Mouse (Mus musculus) lung, postnatal 0 days (tissue): ENCODE data around the gene Gm28635. TPM values are rescaled to one million over a fixed set of nuclear protein-coding genes. Genes with fewer than 3 reads are reported as not detected.
A peak's percentile ranks its signal among the peaks of the same experiment; 100 is the strongest.

Source experiments
- ATAC-seq: fragments of 200-750 bp; cut with Nextera tagmentation; 2 replicates; pipeline ENCODE4 v1.8.0; 2017; ENCODE audit warnings: moderate library complexity
- DNase-seq: peaks from one replicate; pipeline ENCODE4 v3.0.0-alpha.2; 2016; ENCODE audit warnings: low spot score
- H3K27ac ChIP-seq: fragments of 300-500 bp; sonication (generic); 2 replicates; pipeline ENCODE4 v1.5.1; 2014; ENCODE audit warnings: antibody characterized with exemption, mild to moderate bottlenecking, low read length, mixed read lengths
- H3K27me3 ChIP-seq: fragments of 300-500 bp; sonication (generic); replicated peaks from 2 replicates; pipeline ENCODE4 v1.6.1; 2014; ENCODE audit warnings: low read length, mixed read lengths; ENCODE audit not compliant: insufficient read depth
- H3K36me3 ChIP-seq: fragments of 300-500 bp; sonication (generic); 2 replicates; pipeline ENCODE4 v1.6.1; 2014; ENCODE audit warnings: low read length, mixed read lengths; ENCODE audit not compliant: insufficient read depth
- H3K4me1 ChIP-seq: fragments of 300-500 bp; sonication (generic); 2 replicates; pipeline ENCODE4 v1.6.1; 2014; ENCODE audit warnings: antibody characterized with exemption, low read depth, low read length, mixed read lengths; ENCODE audit not compliant: insufficient read depth
- H3K4me2 ChIP-seq: fragments of 300-500 bp; sonication (generic); replicated peaks from 2 replicates; pipeline ENCODE4 v1.6.1; 2014; ENCODE audit warnings: low read depth, mild to moderate bottlenecking, low read length, moderate library complexity, mixed read lengths
- H3K4me3 ChIP-seq: fragments of 300-500 bp; sonication (generic); 2 replicates; pipeline ENCODE4 v1.5.1; 2014; ENCODE audit warnings: low read depth, low read length
- H3K9ac ChIP-seq: fragments of 300-500 bp; sonication (generic); replicated peaks from 2 replicates; pipeline ENCODE4 v1.6.1; 2014; ENCODE audit warnings: low read depth, mild to moderate bottlenecking
- H3K9me3 ChIP-seq: fragments of 300-500 bp; sonication (generic); 2 replicates; pipeline ENCODE4 v1.6.1; 2016; ENCODE audit warnings: low read length, mixed read lengths
- CTCF ChIP-seq: IDR thresholded peaks from 2 replicates; pipeline ENCODE4 v1.5.1; 2016; ENCODE audit warnings: antibody characterized with exemption, mild to moderate bottlenecking
- EP300 ChIP-seq: IDR thresholded peaks from 2 replicates; pipeline ENCODE4 v1.6.1; 2016; ENCODE audit warnings: antibody characterized with exemption, mild to moderate bottlenecking, control low read depth
- WGBS: fragments of 180-500 bp; shearing (Covaris S2); extraction: QIAGEN DNeasy Blood & Tissue Kit; methylation state at CpG from one replicate; pipeline ENCODE4 v1.1.7; 2014; 5-methylcytosine and 5-hydroxymethylcytosine counted together
- polyA plus RNA-seq: library from polyadenylated mRNA; unstranded; fragments of >200 nt; fragmentation: Nextera tagmentation; extraction: Ambion mirVana; gene quantifications from 2 replicates; pipeline ENCODE4 v1.2.1, GENCODE M21; 2015

Gene Gm28635
- polyA plus RNA-seq, 1 experiment from 2014 or later, result not detected

- Histone ChIP-seq H3K27ac (no peak overlapping the region), H3K4me3 (peak overlapping the region; percentile 25; the same call in 1 of the 2 replicates), H3K4me1 (no peaks in the 10 kb centered on the region), H3K9ac (no peak overlapping the region), H3K9me3 (no peaks in the 10 kb centered on the region), H3K27me3 (no peaks in the 10 kb centered on the region), H3K36me3 (no peaks in the 10 kb centered on the region), H3K4me2 (peak overlapping the region; percentile 38)
- WGBS, result 46% methylated on average over 10 of the region's 10 CpGs
- DNase-seq (peak; percentile 66), ATAC-seq (peak; percentile 61; the same call in 1 of the 2 replicates)
- TF ChIP-seq EP300 (no peak), CTCF (peak; percentile 65)
Measured at GRCm38 (mm10) chr2:84556888-84557514, 120.8 kb downstream of the Gm28635 start.

Other genes with a start within 250 kb of the Gm28635 start
- 35.7 and 41.4 TPM in 2 replicates for gene Tfpi, start 201.3 kb downstream of the Gm28635 start, polyA plus RNA-seq
- 38.2 and 42.9 TPM in 2 replicates for gene Ctnnd1, start 27.3 kb downstream of the Gm28635 start, polyA plus RNA-seq
- 0.06 and 0.07 TPM in 2 replicates for gene Btbd18, start 19.0 kb downstream of the Gm28635 start, polyA plus RNA-seq
- 94.3 and 102 TPM in 2 replicates for gene Selenoh, start 7.3 kb downstream of the Gm28635 start, polyA plus RNA-seq
- gene Med19, start 361 bp upstream of the Gm28635 start, polyA plus RNA-seq, result 21.0 and 22.6 TPM in 2 replicates
- gene Tmx2, start 1.1 kb upstream of the Gm28635 start, polyA plus RNA-seq, result 51.6 and 52.8 TPM in 2 replicates
- gene Zdhhc5, start 37.1 kb upstream of the Gm28635 start, polyA plus RNA-seq, result 15.8 and 19.9 TPM in 2 replicates
- gene Clp1, start 49.3 kb upstream of the Gm28635 start, polyA plus RNA-seq, result 19.3 and 19.5 TPM in 2 replicates
- 2.6 and 3.4 TPM in 2 replicates for gene Ypel4, start 56.0 kb upstream of the Gm28635 start, polyA plus RNA-seq
- gene Gm19426, start 65.6 kb upstream of the Gm28635 start, polyA plus RNA-seq, result 5.6 and 6.5 TPM in 2 replicates
- gene Serping1, start 97.4 kb upstream of the Gm28635 start, polyA plus RNA-seq, result 269 and 283 TPM in 2 replicates
- 83.7 and 85.6 TPM in 2 replicates for gene Ube2l6, start 120.8 kb upstream of the Gm28635 start, polyA plus RNA-seq
- gene Smtnl1, start 144.6 kb upstream of the Gm28635 start, polyA plus RNA-seq, result 0.44 and 0.53 TPM in 2 replicates
- gene Timm10, start 149.0 kb upstream of the Gm28635 start, polyA plus RNA-seq, result 24.2 and 28.5 TPM in 2 replicates
- gene Slc43a1, start 160.8 kb upstream of the Gm28635 start, polyA plus RNA-seq, result 4.9 and 6.6 TPM in 2 replicates
- gene Rtn4rl2, start 208.7 kb upstream of the Gm28635 start, polyA plus RNA-seq, result 0.62 and 1.1 TPM in 2 replicates